Mouse (Mus musculus) CD8-positive naive resting alpha-beta T cell, adult 57 days (primary cell): ENCODE results near the gene 4930524J08Rik. TPM values are rescaled to one million over a fixed set of nuclear protein-coding genes. Genes with fewer than 3 reads are reported as not detected.

ENCODE experiments used
- total RNA-seq: library from RNA; stranded (reverse); gene quantifications from one replicate; pipeline ENCODE4 v1.2.4, GENCODE M21; 2023

The 4930524J08Rik gene
- total RNA-seq, result 1.3 TPM

GRCm38 (mm10) chr5:99978699-99979442 lies at the start of gene 4930524J08Rik, which contains the start of gene Hnrnpd:
TSS of gene 4930524J08Rik (plus strand) at chr5:99979061.
TSS of gene Hnrnpd (minus strand) at chr5:99978938.

Other genes with a start within 250 kb of the 4930524J08Rik start
- 21.2 TPM for gene Rasgef1b, start 250.0 kb upstream of the 4930524J08Rik start, total RNA-seq
- not detected for gene Vamp9, start 72.8 kb upstream of the 4930524J08Rik start, total RNA-seq
- 255 TPM for gene Hnrnpd, start 123 bp upstream of the 4930524J08Rik start, total RNA-seq
- gene Hnrnpdl, start 60.6 kb downstream of the 4930524J08Rik start, total RNA-seq, result 320 TPM
- 22.8 TPM for gene Enoph1, start 60.9 kb downstream of the 4930524J08Rik start, total RNA-seq
- gene Tmem150c, start 180.7 kb downstream of the 4930524J08Rik start, total RNA-seq, result not detected